ENCODE assay signal across 16 mouse cellular contexts in genomic region chr2:157531681-157532426, GRCm38 (mm10). TPM values are rescaled to one million over a fixed set of nuclear protein-coding genes. Genes with fewer than 3 reads are reported as not detected.
DNase-seq lines count a peak whose midpoint lies in the region; ATAC-seq and TF ChIP-seq lines count a peak whose summit lies in the region.
"Had no signal": no experiment of that assay in that cellular context is flagged by ENCODE, and none has a peak within 500 bp of the region (broad histone marks: within the 10 kb centered on the region; RNA-seq: fewer than 3 reads in every experiment).

No protein-coding gene starts in this region.

- H3K36me3 ChIP-seq in lung, embryonic 14.5 days (ENCODE audit: insufficient read depth) = no peaks in the 10 kb centered on the region
- H3K36me3 ChIP-seq in forebrain, embryonic 15.5 days = no peaks in the 10 kb centered on the region
- H3K36me3 ChIP-seq in limb, embryonic 10.5 days = no peaks in the 10 kb centered on the region
- no peaks in the 10 kb centered on the region for H3K36me3 ChIP-seq in neural tube, embryonic 14.5 days (ENCODE audit: control insufficient read depth, insufficient read depth, low read length)

- H3K27ac ChIP-seq in lung, embryonic 14.5 days (ENCODE audit: low read depth) = no peak overlapping the region
- peak overlapping the region; percentile 68 for H3K27ac ChIP-seq in forebrain, embryonic 15.5 days (replicated peaks)
- peak overlapping the region; percentile 81 for H3K27ac ChIP-seq in limb, embryonic 10.5 days
- peak overlapping the region; percentile 56; the same call in 1 of the 2 replicates for H3K27ac ChIP-seq in neural tube, embryonic 14.5 days (ENCODE audit: low read depth, low read length)
- H3K27ac ChIP-seq: gastrocnemius, adult 2 months had no signal

- no peak overlapping the region for H3K4me3 ChIP-seq in lung, embryonic 14.5 days (ENCODE audit: low read depth, low read length)
- no peak overlapping the region for H3K4me3 ChIP-seq in forebrain, embryonic 15.5 days
- H3K4me3 ChIP-seq in limb, embryonic 10.5 days = no peak overlapping the region
- H3K4me3 ChIP-seq in neural tube, embryonic 14.5 days (ENCODE audit: low read depth, low read length) = no peak overlapping the region
- H3K4me3 ChIP-seq: gastrocnemius, adult 2 months had no signal

- TF ChIP-seq CTCF in lung, embryonic 14.5 days (IDR thresholded peaks at IDR 0.05; ENCODE audit: low read depth) = no peak

- H3K27me3 ChIP-seq in lung, embryonic 14.5 days (ENCODE audit: insufficient read depth, low read length) = no peaks in the 10 kb centered on the region
- H3K27me3 ChIP-seq in forebrain, embryonic 15.5 days = no peaks in the 10 kb centered on the region
- no peaks in the 10 kb centered on the region for H3K27me3 ChIP-seq in limb, embryonic 10.5 days (ENCODE audit: low read depth, poor library complexity, severe bottlenecking)
- no peaks in the 10 kb centered on the region for H3K27me3 ChIP-seq in neural tube, embryonic 14.5 days (ENCODE audit: control insufficient read depth, insufficient read depth, low read length)

- no peak for ATAC-seq in lung, embryonic 14.5 days (ENCODE audit: insufficient read depth)
- ATAC-seq in forebrain, embryonic 15.5 days (replicated peaks) = no peak
- ATAC-seq in neural tube, embryonic 14.5 days (ENCODE audit: low read depth) = no peak
- ATAC-seq: lung, postnatal 0 days had no signal

- H3K4me1 ChIP-seq in lung, embryonic 14.5 days (ENCODE audit: insufficient read depth) = peaks cover 7% of the 10 kb centered on the region
- peaks cover 46% of the 10 kb centered on the region for H3K4me1 ChIP-seq in forebrain, embryonic 15.5 days
- H3K4me1 ChIP-seq in limb, embryonic 10.5 days = peaks cover 74% of the 10 kb centered on the region
- H3K4me1 ChIP-seq in neural tube, embryonic 14.5 days (ENCODE audit: control insufficient read depth, insufficient read depth, low read length) = peaks cover 17% of the 10 kb centered on the region

- WGBS in lung, embryonic 14.5 days = 30% methylated on average over 8 of the region's 8 CpGs
- 36% methylated on average over 8 of the region's 8 CpGs for WGBS in forebrain, embryonic 15.5 days
- WGBS in limb, embryonic 10.5 days = 28% methylated on average over 8 of the region's 8 CpGs
- WGBS in neural tube, embryonic 14.5 days = 41% methylated on average over 8 of the region's 8 CpGs

- no peak overlapping the region for H3K4me2 ChIP-seq in lung, embryonic 14.5 days
- no peak overlapping the region for H3K4me2 ChIP-seq in forebrain, embryonic 15.5 days (replicated peaks)
- H3K4me2 ChIP-seq in neural tube, embryonic 14.5 days (ENCODE audit: low read depth, low read length) = no peak overlapping the region

- peak; percentile 15 for DNase-seq in lung, embryonic 14.5 days
- DNase-seq in lung, postnatal 36 days = no peak
- DNase-seq in limb, embryonic 10.5 days (ENCODE audit: low spot score) = peak; percentile 68
- no peak for DNase-seq in kidney, postnatal 4 days
- DNase-seq in cerebellum, adult 9-10 months = no peak
- no peak for DNase-seq in layer of hippocampus, postnatal 36 days
- DNase-seq: cerebellum, postnatal 14 days; gastrocnemius, adult 2 months; heart, postnatal 14 days; kidney, adult 18-20 months; kidney, postnatal 36 days; right cerebral cortex, postnatal 14 days had no signal

- H3K9ac ChIP-seq in lung, embryonic 14.5 days = no peak overlapping the region
- no peak overlapping the region for H3K9ac ChIP-seq in forebrain, embryonic 15.5 days (replicated peaks)
- H3K9ac ChIP-seq in neural tube, embryonic 14.5 days (replicated peaks; ENCODE audit: low read depth, low read length) = no peak overlapping the region

- H3K9me3 ChIP-seq in lung, embryonic 14.5 days (ENCODE audit: low read depth, low read length) = no peaks in the 10 kb centered on the region
- no peaks in the 10 kb centered on the region for H3K9me3 ChIP-seq in forebrain, embryonic 15.5 days
- H3K9me3 ChIP-seq in limb, embryonic 10.5 days (replicated peaks) = no peaks in the 10 kb centered on the region
- no peaks in the 10 kb centered on the region for H3K9me3 ChIP-seq in neural tube, embryonic 14.5 days (ENCODE audit: control insufficient read depth, low read length)

RNA-seq across cellular contexts. Expression of gene Nnat, which starts 28.0 kb away (rescaled TPM):
- 414 and 435 TPM in 2 replicates for polyA plus RNA-seq in lung, embryonic 14.5 days (2014; fragmentation: Nextera tagmentation; extraction: Ambion mirVana)
- polyA plus RNA-seq in forebrain, embryonic 15.5 days (2015; fragmentation: Nextera tagmentation; extraction: Ambion mirVana) = 6,946 and 7,065 TPM in 2 replicates
- polyA plus RNA-seq in limb, embryonic 10.5 days (2016; fragmentation: Nextera tagmentation; extraction: Ambion mirVana) = 2,112 and 2,427 TPM in 2 replicates
- 2,798 and 3,566 TPM in 2 replicates for polyA plus RNA-seq in neural tube, embryonic 14.5 days (2014; fragmentation: Nextera tagmentation; extraction: Ambion mirVana)
- 100 to 1,000 TPM; 539 to 601 TPM for total RNA-seq in layer of hippocampus, postnatal 36 days (2021)
- total RNA-seq: liver, adult 2 months had no signal
- polyA plus RNA-seq: liver, adult 2 months had no signal

RNA-seq across cellular contexts. Expression of gene Blcap, which starts 39.2 kb away (rescaled TPM):
- 49.3 and 49.8 TPM in 2 replicates for polyA plus RNA-seq in lung, embryonic 14.5 days (2014; fragmentation: Nextera tagmentation; extraction: Ambion mirVana)
- 184 and 201 TPM in 2 replicates for polyA plus RNA-seq in forebrain, embryonic 15.5 days (2015; fragmentation: Nextera tagmentation; extraction: Ambion mirVana)
- polyA plus RNA-seq in limb, embryonic 10.5 days (2016; fragmentation: Nextera tagmentation; extraction: Ambion mirVana) = 58.0 and 66.9 TPM in 2 replicates
- polyA plus RNA-seq in neural tube, embryonic 14.5 days (2014; fragmentation: Nextera tagmentation; extraction: Ambion mirVana) = 244 and 299 TPM in 2 replicates
- 100 to 1,000 TPM; 117 to 137 TPM for total RNA-seq in layer of hippocampus, postnatal 36 days (2021)

Comparison
In these comparisons a context has a peak if more than half of its experiments do, and no peak if none do; other contexts are left out.
1. DNase-seq: peak in lung, embryonic 14.5 days (single experiment) and limb, embryonic 10.5 days (single experiment); none in lung, postnatal 36 days (single experiment), kidney, postnatal 4 days (0 of 2), cerebellum, adult 9-10 months (single experiment) and layer of hippocampus, postnatal 36 days (0 of 2).